Mouse (Mus musculus) gonadal fat pad, adult 2 months (tissue): ENCODE data around the gene Naa25. TPM values are rescaled to one million over a fixed set of nuclear protein-coding genes. Genes with fewer than 3 reads are reported as not detected.

Experiments
- DNase-seq: peaks from one replicate; pipeline ENCODE4 v3.0.0-alpha.2; 2012; ENCODE audit warnings: low read depth
- polyA plus RNA-seq: library from polyadenylated mRNA; depleted of rRNA; stranded (reverse); fragments of >200 nt; gene quantifications from 2 replicates; pipeline ENCODE4 v1.2.3, GENCODE M21; 2012

Gene Naa25
- polyA plus RNA-seq, 1 experiment = 8.0 TPM

GRCm38 (mm10) chr5:121393402-121393801, 4.3 kb upstream of the Naa25 start:
- DNase-seq = no peak

GRCm38 (mm10) chr5:121395621-121396020, 2.1 kb upstream of the Naa25 start:
- no peak for DNase-seq

- no peak for DNase-seq
These were observed 619 bp downstream of the Naa25 start for GRCm38 (mm10) chr5:121398146-121398964.

GRCm38 (mm10) chr5:121398965-121399462, 1.3 kb downstream of the Naa25 start:
- DNase-seq = no peak

- DNase-seq = no peak
These were observed 1.8 kb downstream of the Naa25 start for GRCm38 (mm10) chr5:121399540-121399939.

- no peak for DNase-seq
These were observed 2.3 kb downstream of the Naa25 start for GRCm38 (mm10) chr5:121400064-121400463.

GRCm38 (mm10) chr5:121400849-121401248, 3.1 kb downstream of the Naa25 start:
- no peak for DNase-seq

- DNase-seq = no peak
These were observed 10.1 kb downstream of the Naa25 start for GRCm38 (mm10) chr5:121407856-121408255.

- no peak for DNase-seq
These were observed 13.2 kb downstream of the Naa25 start for GRCm38 (mm10) chr5:121410975-121411374.

- no peak for DNase-seq
These were observed 23.0 kb downstream of the Naa25 start for GRCm38 (mm10) chr5:121420721-121421120.

GRCm38 (mm10) chr5:121422787-121423186, 25.1 kb downstream of the Naa25 start:
- DNase-seq = no peak

- no peak for DNase-seq
These were observed 25.6 kb downstream of the Naa25 start for GRCm38 (mm10) chr5:121423297-121423696.

- DNase-seq = no peak
These were observed 31.2 kb downstream of the Naa25 start for GRCm38 (mm10) chr5:121428954-121429353.

- no peak for DNase-seq
These were observed 40.4 kb downstream of the Naa25 start for GRCm38 (mm10) chr5:121438131-121438530.

- no peak for DNase-seq
These were observed 41.0 kb downstream of the Naa25 start for GRCm38 (mm10) chr5:121438756-121439155.

GRCm38 (mm10) chr5:121443548-121443947, 45.8 kb downstream of the Naa25 start:
- no peak for DNase-seq

GRCm38 (mm10) chr5:121444870-121445269, 47.1 kb downstream of the Naa25 start:
- no peak for DNase-seq

- DNase-seq = no peak
These were observed 50.7 kb downstream of the Naa25 start for GRCm38 (mm10) chr5:121448450-121448849.

GRCm38 (mm10) chr5:121449976-121450375, 52.2 kb downstream of the Naa25 start:
- no peak for DNase-seq

- no peak for DNase-seq
These were observed 52.7 kb downstream of the Naa25 start for GRCm38 (mm10) chr5:121450476-121450875.

GRCm38 (mm10) chr5:121451203-121451602, 53.5 kb downstream of the Naa25 start:
- no peak for DNase-seq

GRCm38 (mm10) chr5:121451644-121452025, 53.9 kb downstream of the Naa25 start, which contains the start of gene Tmem116:
TSS of gene Tmem116 (plus strand) at chr5:121451893.
- DNase-seq = no peak
